Mouse (Mus musculus): Measurements from ENCODE around the gene Inka1. TPM values are rescaled to one million over a fixed set of nuclear protein-coding genes. Genes with fewer than 3 reads are reported as not detected.

The Inka1 gene
- polyA plus RNA-seq, 1 experiment: 7.9 TPM

GRCm38 (mm10) chr9:108010385-108010784 lies 24.7 kb upstream of the Inka1 start:
- Histone ChIP-seq H3K4me3 (ENCODE audit: insufficient read depth, low read depth, low read length) (no peak overlapping the region), H3K36me3 (ENCODE audit: control insufficient read depth, insufficient read depth, low read length) (no peaks in the 10 kb centered on the region; the same call in 1 of the 2 replicates), H3K27me3 (replicated peaks; ENCODE audit: control insufficient read depth, insufficient read depth, low read length) (no peaks in the 10 kb centered on the region), H3K27ac (ENCODE audit: insufficient read depth, low read depth, low read length) (no peak overlapping the region), H3K4me1 (ENCODE audit: control insufficient read depth, insufficient read depth, low read length) (0 out of 2 replicates have a peak, but pooled peaks cover 4% of the 10 kb centered on the region)
- no peak for TF ChIP-seq POLR2A (IDR thresholded peaks at IDR 0.05; ENCODE audit: low read depth, low read length)
- TF ChIP-seq CTCF (conservative IDR thresholded peaks at IDR 0.05; ENCODE audit: insufficient read depth, insufficient read length, low read depth, low read length): no peak
- DNase-seq: no peak

GRCm38 (mm10) chr9:108008041-108008440 lies 22.4 kb upstream of the Inka1 start:
- no peak for TF ChIP-seq POLR2A (IDR thresholded peaks at IDR 0.05; ENCODE audit: low read depth, low read length)
- no peak for TF ChIP-seq CTCF (conservative IDR thresholded peaks at IDR 0.05; ENCODE audit: insufficient read depth, insufficient read length, low read depth, low read length)
- H3K4me1 ChIP-seq (ENCODE audit: control insufficient read depth, insufficient read depth, low read length): peaks cover 17% of the 10 kb centered on the region; the same call in 1 of the 2 replicates
- no peak overlapping the region for H3K27ac ChIP-seq (ENCODE audit: insufficient read depth, low read depth, low read length)
- no peaks in the 10 kb centered on the region for H3K27me3 ChIP-seq (replicated peaks; ENCODE audit: control insufficient read depth, insufficient read depth, low read length)
- 65% methylated on average over 5 of the region's 5 CpGs for WGBS
- H3K36me3 ChIP-seq (ENCODE audit: control insufficient read depth, insufficient read depth, low read length): no peaks in the 10 kb centered on the region
- H3K4me3 ChIP-seq (ENCODE audit: insufficient read depth, low read depth, low read length): no peak overlapping the region
- no peak for DNase-seq

GRCm38 (mm10) chr9:108003531-108003890 lies 17.8 kb upstream of the Inka1 start:
- no peak for TF ChIP-seq POLR2A (IDR thresholded peaks at IDR 0.05; ENCODE audit: low read depth, low read length)
- no peak for TF ChIP-seq CTCF (conservative IDR thresholded peaks at IDR 0.05; ENCODE audit: insufficient read depth, insufficient read length, low read depth, low read length)
- Histone ChIP-seq H3K36me3 (ENCODE audit: control insufficient read depth, insufficient read depth, low read length) (no peaks in the 10 kb centered on the region), H3K27me3 (replicated peaks; ENCODE audit: control insufficient read depth, insufficient read depth, low read length) (no peaks in the 10 kb centered on the region), H3K4me3 (ENCODE audit: insufficient read depth, low read depth, low read length) (peak overlapping the region; percentile 89), H3K27ac (ENCODE audit: insufficient read depth, low read depth, low read length) (peak overlapping the region; percentile 82), H3K4me1 (ENCODE audit: control insufficient read depth, insufficient read depth, low read length) (peaks cover 12% of the 10 kb centered on the region; the same call in 1 of the 2 replicates)
- DNase-seq: no peak
- 6% methylated on average over 8 of the region's 8 CpGs for WGBS

- Histone ChIP-seq H3K4me3 (ENCODE audit: insufficient read depth, low read depth, low read length) (peak overlapping the region; percentile 89), H3K27ac (ENCODE audit: insufficient read depth, low read depth, low read length) (peak overlapping the region; percentile 82), H3K4me1 (ENCODE audit: control insufficient read depth, insufficient read depth, low read length) (peaks cover 12% of the 10 kb centered on the region; the same call in 1 of the 2 replicates), H3K36me3 (ENCODE audit: control insufficient read depth, insufficient read depth, low read length) (no peaks in the 10 kb centered on the region), H3K27me3 (replicated peaks; ENCODE audit: control insufficient read depth, insufficient read depth, low read length) (no peaks in the 10 kb centered on the region)
- under 1% methylated on average over 50 of the region's 50 CpGs for WGBS
- no peak for TF ChIP-seq POLR2A (IDR thresholded peaks at IDR 0.05; ENCODE audit: low read depth, low read length)
- no peak for TF ChIP-seq CTCF (conservative IDR thresholded peaks at IDR 0.05; ENCODE audit: insufficient read depth, insufficient read length, low read depth, low read length)
- no peak for DNase-seq
These were observed 17.3 kb upstream of the Inka1 start for GRCm38 (mm10) chr9:108002778-108003530.

GRCm38 (mm10) chr9:108001922-108002770 lies 16.5 kb upstream of the Inka1 start, which contains the start of gene Ip6k1:
Gene Ip6k1 (plus strand): TSS chr9:108002501.
- no peak for TF ChIP-seq CTCF (conservative IDR thresholded peaks at IDR 0.05; ENCODE audit: insufficient read depth, insufficient read length, low read depth, low read length)
- peak; percentile 85 for TF ChIP-seq POLR2A (IDR thresholded peaks at IDR 0.05; ENCODE audit: low read depth, low read length)
- Histone ChIP-seq H3K4me1 (ENCODE audit: control insufficient read depth, insufficient read depth, low read length) (peaks cover 12% of the 10 kb centered on the region; the same call in 1 of the 2 replicates), H3K4me3 (ENCODE audit: insufficient read depth, low read depth, low read length) (peak within 1 kb of the TSS; percentile 89), H3K27ac (ENCODE audit: insufficient read depth, low read depth, low read length) (peak within 1 kb of the TSS; percentile 82), H3K27me3 (replicated peaks; ENCODE audit: control insufficient read depth, insufficient read depth, low read length) (no peaks in the 10 kb centered on the region), H3K36me3 (ENCODE audit: control insufficient read depth, insufficient read depth, low read length) (no peaks in the 10 kb centered on the region)
- peak; percentile 100 for DNase-seq
- WGBS: under 1% methylated on average over 51 of the region's 51 CpGs

GRCm38 (mm10) chr9:107996049-107996448 lies 10.4 kb upstream of the Inka1 start, which contains the start of gene Gm20662:
Gene Gm20662 (plus strand): TSS chr9:107996349.
- no peak within 1 kb of the TSS for H3K4me3 ChIP-seq (ENCODE audit: insufficient read depth, low read depth, low read length)
- no peak within 1 kb of the TSS for H3K27ac ChIP-seq (ENCODE audit: insufficient read depth, low read depth, low read length)
- DNase-seq: no peak
- TF ChIP-seq POLR2A (IDR thresholded peaks at IDR 0.05; ENCODE audit: low read depth, low read length) (no peak), CTCF (conservative IDR thresholded peaks at IDR 0.05; ENCODE audit: insufficient read depth, insufficient read length, low read depth, low read length) (no peak)
- no peaks in the 10 kb centered on the region for H3K36me3 ChIP-seq (ENCODE audit: control insufficient read depth, insufficient read depth, low read length)
- 96% methylated on average over 5 of the region's 5 CpGs for WGBS
- no peaks in the 10 kb centered on the region for H3K27me3 ChIP-seq (replicated peaks; ENCODE audit: control insufficient read depth, insufficient read depth, low read length)
- no peaks in the 10 kb centered on the region for H3K4me1 ChIP-seq (ENCODE audit: control insufficient read depth, insufficient read depth, low read length)

GRCm38 (mm10) chr9:107995513-107995912 lies 9.8 kb upstream of the Inka1 start:
- Histone ChIP-seq H3K27ac (ENCODE audit: insufficient read depth, low read depth, low read length) (no peak overlapping the region), H3K36me3 (ENCODE audit: control insufficient read depth, insufficient read depth, low read length) (no peaks in the 10 kb centered on the region), H3K4me1 (ENCODE audit: control insufficient read depth, insufficient read depth, low read length) (no peaks in the 10 kb centered on the region), H3K4me3 (ENCODE audit: insufficient read depth, low read depth, low read length) (no peak overlapping the region), H3K27me3 (replicated peaks; ENCODE audit: control insufficient read depth, insufficient read depth, low read length) (no peaks in the 10 kb centered on the region)
- WGBS: 92% methylated on average over 21 of the region's 21 CpGs
- DNase-seq: no peak
- TF ChIP-seq POLR2A (IDR thresholded peaks at IDR 0.05; ENCODE audit: low read depth, low read length) (no peak), CTCF (conservative IDR thresholded peaks at IDR 0.05; ENCODE audit: insufficient read depth, insufficient read length, low read depth, low read length) (no peak)
